Mouse (Mus musculus): ENCODE results near the gene Pdcd11.

DNA sequence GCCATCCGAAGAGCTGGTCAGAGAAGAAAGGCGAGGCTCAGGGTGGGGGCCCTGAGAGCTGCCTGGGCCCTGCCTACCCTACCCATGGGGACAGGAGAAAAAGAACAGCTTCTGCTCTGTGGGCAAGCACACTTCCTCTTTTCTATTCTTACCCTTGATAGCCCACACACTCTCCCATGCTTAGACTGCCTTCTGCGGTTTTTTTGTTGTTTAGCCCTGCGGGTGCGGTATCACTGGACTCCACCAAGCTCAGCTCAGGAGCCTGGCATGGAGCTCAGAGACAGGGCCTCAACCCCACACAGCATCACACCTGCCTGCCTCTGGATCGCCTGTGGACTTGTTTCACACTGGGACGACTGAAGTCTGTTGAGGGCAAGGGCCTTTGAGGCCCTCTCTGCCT, 42.6 kb downstream of the Pdcd11 start:
- TF ChIP-seq CTCF (IDR thresholded peaks at IDR 0.05; ENCODE audit: borderline replicate concordance, insufficient read depth, low read length), result no peak
- TF ChIP-seq POLR2A (IDR thresholded peaks at IDR 0.05; ENCODE audit: low read depth, low read length), result no peak
